In the genomic region with DNA sequence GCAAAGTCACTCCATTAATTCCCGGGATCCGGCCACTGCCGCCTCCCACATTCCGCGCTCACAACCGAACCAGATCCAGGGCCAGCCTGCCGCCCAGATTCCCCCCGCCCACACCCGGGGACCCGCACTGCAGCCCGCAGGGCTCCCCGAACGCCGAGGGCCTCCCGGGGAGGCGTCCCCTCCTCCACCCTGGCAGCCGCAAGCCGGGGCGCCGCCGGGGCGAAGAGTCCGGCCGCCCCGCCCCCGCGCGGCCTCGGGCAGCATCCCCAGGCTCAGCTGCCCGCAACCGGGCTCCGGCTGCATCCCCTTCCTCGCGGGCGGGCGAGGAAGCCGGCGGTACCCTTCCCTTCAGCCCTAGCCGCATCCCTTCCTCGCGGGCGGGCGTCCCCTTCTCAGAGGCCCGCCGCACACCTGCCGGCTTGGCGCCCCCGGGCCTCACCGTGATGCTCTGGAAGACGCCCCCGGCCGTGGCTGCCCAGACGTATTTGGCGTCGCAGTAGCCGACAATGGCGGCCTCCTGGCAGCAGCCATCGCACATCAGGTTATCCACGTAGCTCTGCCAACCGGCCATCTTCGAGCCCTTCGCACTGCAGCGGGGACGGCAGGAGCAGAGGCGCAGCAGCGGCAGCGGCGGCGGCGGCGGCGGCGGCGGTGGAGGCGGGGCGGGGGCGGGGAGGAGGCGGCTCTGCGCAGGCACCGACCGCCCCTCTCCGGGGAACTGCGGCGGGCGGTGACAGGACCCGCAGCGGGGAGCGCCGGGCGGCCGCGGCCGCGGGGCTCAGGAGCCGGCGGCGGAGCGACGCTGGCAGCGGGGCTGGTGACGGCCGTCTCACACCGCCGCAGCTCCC, we compare ENCODE assay signal across 8 mouse cellular contexts. TPM values are rescaled to one million over a fixed set of nuclear protein-coding genes. Genes with fewer than 3 reads are reported as not detected.
DNase-seq lines count a peak whose midpoint lies in the region; ATAC-seq lines count a peak whose summit lies in the region.

No protein-coding gene starts in this region.

- H3K27ac ChIP-seq in intestine, embryonic 14.5 days (ENCODE audit: low read depth), result peak overlapping the region; percentile 88
- H3K27ac ChIP-seq in midbrain, embryonic 10.5 days (replicated peaks), result peak overlapping the region; percentile 99

- H3K27me3 ChIP-seq in intestine, embryonic 14.5 days (replicated peaks; ENCODE audit: control insufficient read depth, insufficient read depth, low read length), result no peaks in the 10 kb centered on the region
- no peaks in the 10 kb centered on the region for H3K27me3 ChIP-seq in midbrain, embryonic 10.5 days (ENCODE audit: low read depth, poor library complexity, severe bottlenecking)

- ATAC-seq in intestine, embryonic 14.5 days (replicated peaks; ENCODE audit: low FRiP score, low TSS enrichment, low read depth), result peak; percentile 85
- no peak for ATAC-seq in monocyte, adult 5-6 weeks (replicated peaks; ENCODE audit: insufficient number of reproducible peaks, low FRiP score, low TSS enrichment, poor library complexity, severe bottlenecking)

- peaks cover 23% of the 10 kb centered on the region for H3K36me3 ChIP-seq in intestine, embryonic 14.5 days (ENCODE audit: control insufficient read depth, insufficient read depth, low read length)
- peaks cover 28% of the 10 kb centered on the region for H3K36me3 ChIP-seq in midbrain, embryonic 10.5 days

- H3K4me1 ChIP-seq in intestine, embryonic 14.5 days (replicated peaks; ENCODE audit: control insufficient read depth, insufficient read depth, low read length), result peaks cover 10% of the 10 kb centered on the region
- peaks cover 25% of the 10 kb centered on the region for H3K4me1 ChIP-seq in midbrain, embryonic 10.5 days

- peak; percentile 39 for DNase-seq in WW6 (ENCODE audit: low read depth, low spot score)
- peak; percentile 65 to 67 for DNase-seq in cerebellum, postnatal 36 days
- peak; percentile 67 for DNase-seq in gastrocnemius, postnatal 25 days
- DNase-seq in intestine, embryonic 14.5 days (ENCODE audit: low spot score), result peak; percentile 89
- DNase-seq in left cerebral cortex, postnatal 36 days (ENCODE audit: low spot score in 2 of 2), result peak; percentile 72
- peak; percentile 81 for DNase-seq in midbrain, embryonic 10.5 days (ENCODE audit: low spot score)
- DNase-seq in skeletal muscle tissue, adult 2 months (ENCODE audit: low read depth, low spot score), result peak; percentile 44

- intact Hi-C loops in left cerebral cortex, postnatal 36 days (cut with DNase I), result loop anchor here (1.0 to 10.0 kb wide), 5 partner anchors 65 to 1158 kb away; a partner anchor contains a TSS

- H3K9me3 ChIP-seq in intestine, embryonic 14.5 days (ENCODE audit: control insufficient read depth, low read length), result 0 out of 2 replicates have a peak, but pooled peaks cover 2% of the 10 kb centered on the region
- no peaks in the 10 kb centered on the region for H3K9me3 ChIP-seq in midbrain, embryonic 10.5 days (replicated peaks)

- peak overlapping the region; percentile 67 for H3K4me3 ChIP-seq in intestine, embryonic 14.5 days (ENCODE audit: low read depth, low read length)
- H3K4me3 ChIP-seq in midbrain, embryonic 10.5 days, result peak overlapping the region; percentile 91

- H3K9ac ChIP-seq in intestine, embryonic 14.5 days (ENCODE audit: low read length), result peak overlapping the region; percentile 83

- H3K4me2 ChIP-seq in intestine, embryonic 14.5 days (ENCODE audit: low read length), result peak overlapping the region; percentile 67

- WGBS in intestine, embryonic 14.5 days, result under 1% methylated on average over 64 of the region's 104 CpGs
- WGBS in midbrain, embryonic 10.5 days, result under 1% methylated on average over 92 of the region's 104 CpGs

RNA-seq across cellular contexts. Expression of a gene that starts 0.7 kb away (rescaled TPM):
- total RNA-seq in gastrocnemius, postnatal 25 days (2021), result 100 to 1,000 TPM; 150 to 155 TPM
- polyA plus RNA-seq in intestine, embryonic 14.5 days (2014; fragmentation: Nextera tagmentation; extraction: Ambion mirVana), result 112 and 124 TPM in 2 replicates
- total RNA-seq in left cerebral cortex, postnatal 36 days (2021), result 100 to 1,000 TPM; 472 to 521 TPM
- 183 and 229 TPM in 2 replicates for polyA plus RNA-seq in midbrain, embryonic 10.5 days (2016; fragmentation: Nextera tagmentation; extraction: Ambion mirVana)
- total RNA-seq in monocyte, adult 5-6 weeks (2017), result 0.96 to 1.1 TPM in 2 of 3 replicates, not detected in the other

Comparison
In these comparisons a context has a peak if more than half of its experiments do, and no peak if none do; other contexts are left out.
1. DNase-seq: peak in every context shown above with its lines; median percentile 89 in intestine, embryonic 14.5 days; 81 in midbrain, embryonic 10.5 days; 72 in left cerebral cortex, postnatal 36 days; 67 in gastrocnemius, postnatal 25 days; 66 in cerebellum, postnatal 36 days; 44 in skeletal muscle tissue, adult 2 months; 39 in WW6.
2. RNA of a gene that starts 0.7 kb away (total RNA-seq): 472 to 521 TPM in left cerebral cortex, postnatal 36 days and 150 to 155 TPM in gastrocnemius, postnatal 25 days; 0.96 to 1.1 TPM in monocyte, adult 5-6 weeks; every median in the first group is over 10 times any median in the second.